Mouse (Mus musculus): ENCODE measurements around the gene Aloxe3.

DNA sequence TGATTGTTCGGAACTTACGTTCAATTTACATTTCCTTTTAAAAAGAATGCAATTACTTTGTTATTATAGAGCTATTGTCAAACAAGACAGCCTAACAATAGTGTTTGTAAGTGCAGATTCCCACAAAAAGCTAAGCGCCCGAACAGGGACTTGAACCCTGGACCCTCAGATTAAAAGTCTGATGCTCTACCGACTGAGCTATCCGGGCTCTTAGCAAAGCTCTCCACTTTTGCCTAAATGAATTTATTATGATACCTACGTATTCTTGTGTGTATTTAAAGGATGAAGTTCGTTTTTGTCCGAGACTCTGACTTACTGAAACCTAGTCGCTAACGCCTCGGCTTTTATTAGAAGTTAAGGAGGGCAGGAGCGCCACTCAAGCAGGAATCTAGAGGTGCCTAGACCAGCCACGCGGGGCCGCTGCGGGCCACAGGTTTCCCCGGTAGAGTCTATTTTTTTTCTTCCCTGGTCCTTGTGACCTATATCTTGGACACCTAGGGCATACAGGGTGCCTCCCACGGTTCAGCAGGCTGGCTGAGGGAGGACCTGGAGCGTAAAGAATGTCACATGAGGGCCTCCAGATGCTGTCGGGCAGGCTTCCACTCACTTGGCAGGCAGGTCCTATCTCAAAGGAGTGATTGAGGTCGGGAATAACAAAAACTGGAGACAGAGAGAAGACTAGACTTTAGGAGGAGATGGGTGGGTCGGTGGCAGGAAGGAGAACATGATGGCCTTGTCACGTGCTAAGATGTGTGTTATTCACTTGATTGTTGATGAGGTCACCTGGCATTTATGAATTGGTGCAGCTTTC is 450 bp upstream of the Aloxe3 start:
- TF ChIP-seq CTCF (IDR thresholded peaks at IDR 0.05; ENCODE audit: control insufficient read depth, insufficient read depth, insufficient read length) (peak; percentile 32), MAX (IDR thresholded peaks at IDR 0.05) (no peak), MYOG (IDR thresholded peaks at IDR 0.05; ENCODE audit: control insufficient read depth, extremely low read depth, insufficient read length) (no peak), USF1 (IDR thresholded peaks at IDR 0.05; ENCODE audit: low read depth) (peak; percentile 57), CEBPB (IDR thresholded peaks at IDR 0.05; ENCODE audit: low read depth) (peak; percentile 13), MYOD1 (IDR thresholded peaks at IDR 0.05; ENCODE audit: control insufficient read depth, insufficient read length, low read depth) (no peak), FOSL1 (IDR thresholded peaks at IDR 0.05; ENCODE audit: insufficient read depth, low read length, poor library complexity, severe bottlenecking) (no peak)

Data from C2C12 (cell line).